Mouse (Mus musculus): ENCODE data around the gene Ranbp9. TPM values are rescaled to one million over a fixed set of nuclear protein-coding genes. Genes with fewer than 3 reads are reported as not detected.

Gene Ranbp9
- polyA plus RNA-seq, 1 experiment from 2014 or later: 3.0 TPM

GRCm38 (mm10) chr13:43398297-43399080, 82.6 kb downstream of the Ranbp9 start, which contains the start of gene Nol7:
Nol7 (plus strand) TSS chr13:43398390.
- Histone ChIP-seq H3K9me3 (ENCODE audit: low read length) (no peaks in the 10 kb centered on the region; the same call in 1 of the 2 replicates), H3K27ac (ENCODE audit: low read depth) (peak within 1 kb of the TSS; percentile 93), H3K4me1 (ENCODE audit: insufficient read depth) (peaks cover 6% of the 10 kb centered on the region), H3K9ac (replicated peaks) (peak within 1 kb of the TSS; percentile 88), H3K27me3 (ENCODE audit: insufficient read depth, low read length) (no peaks in the 10 kb centered on the region), H3K4me3 (ENCODE audit: low read depth, low read length) (peak within 1 kb of the TSS; percentile 79), H3K36me3 (replicated peaks; ENCODE audit: insufficient read depth, low read length) (peaks cover 36% of the 10 kb centered on the region), H3K4me2 (ENCODE audit: low read depth, low read length) (peak within 1 kb of the TSS; percentile 88)
- DNase-seq (peak; percentile 98), ATAC-seq (peak; percentile 98)
- WGBS (ENCODE audit: insufficient replicate concordance): 4% methylated on average over 66 of the region's 72 CpGs
- TF ChIP-seq EP300 (IDR thresholded peaks at IDR 0.05; ENCODE audit: low read depth) (no peak), CTCF (IDR thresholded peaks at IDR 0.05; ENCODE audit: low read depth) (peak; percentile 97)

- Histone ChIP-seq H3K9ac (replicated peaks) (no peak overlapping the region; the same call in 1 of the 2 replicates), H3K4me3 (ENCODE audit: low read depth, low read length) (peak overlapping the region; percentile 79), H3K4me1 (ENCODE audit: insufficient read depth) (peaks cover 6% of the 10 kb centered on the region), H3K4me2 (ENCODE audit: low read depth, low read length) (no peak overlapping the region; the same call in 1 of the 2 replicates), H3K27ac (ENCODE audit: low read depth) (peak overlapping the region; percentile 93; the same call in 1 of the 2 replicates), H3K9me3 (ENCODE audit: low read length) (no peaks in the 10 kb centered on the region; the same call in 1 of the 2 replicates), H3K27me3 (ENCODE audit: insufficient read depth, low read length) (no peaks in the 10 kb centered on the region), H3K36me3 (replicated peaks; ENCODE audit: insufficient read depth, low read length) (peaks cover 29% of the 10 kb centered on the region)
- WGBS (ENCODE audit: insufficient replicate concordance): 55% methylated on average over 13 of the region's 17 CpGs
- ATAC-seq (no peak), DNase-seq (no peak)
- TF ChIP-seq CTCF (IDR thresholded peaks at IDR 0.05; ENCODE audit: low read depth) (no peak), EP300 (IDR thresholded peaks at IDR 0.05; ENCODE audit: low read depth) (no peak)
Observed at GRCm38 (mm10) chr13:43397700-43398296, 83.3 kb downstream of the Ranbp9 start.

- Histone ChIP-seq H3K4me2 (ENCODE audit: low read depth, low read length) (no peak overlapping the region), H3K27ac (ENCODE audit: low read depth) (no peak overlapping the region), H3K36me3 (replicated peaks; ENCODE audit: insufficient read depth, low read length) (no peaks in the 10 kb centered on the region; the same call in 1 of the 2 replicates), H3K4me3 (ENCODE audit: low read depth, low read length) (no peak overlapping the region), H3K9me3 (ENCODE audit: low read length) (0 out of 2 replicates have a peak, but pooled peaks cover 3% of the 10 kb centered on the region), H3K27me3 (ENCODE audit: insufficient read depth, low read length) (no peaks in the 10 kb centered on the region), H3K9ac (replicated peaks) (no peak overlapping the region), H3K4me1 (ENCODE audit: insufficient read depth) (no peaks in the 10 kb centered on the region)
- TF ChIP-seq CTCF (IDR thresholded peaks at IDR 0.05; ENCODE audit: low read depth): no peak
- TF ChIP-seq EP300 (IDR thresholded peaks at IDR 0.05; ENCODE audit: low read depth): no peak
- WGBS (ENCODE audit: insufficient replicate concordance): 87% methylated on average over 10 of the region's 10 CpGs
- DNase-seq: no peak
- no peak for ATAC-seq
Observed at GRCm38 (mm10) chr13:43385321-43385720, 95.8 kb downstream of the Ranbp9 start.

GRCm38 (mm10) chr13:43379989-43380388, 101.1 kb downstream of the Ranbp9 start:
- Histone ChIP-seq H3K4me3 (ENCODE audit: low read depth, low read length) (no peak overlapping the region), H3K4me2 (ENCODE audit: low read depth, low read length) (no peak overlapping the region), H3K9me3 (ENCODE audit: low read length) (no peaks in the 10 kb centered on the region), H3K27ac (ENCODE audit: low read depth) (no peak overlapping the region), H3K9ac (replicated peaks) (no peak overlapping the region), H3K27me3 (ENCODE audit: insufficient read depth, low read length) (no peaks in the 10 kb centered on the region), H3K36me3 (replicated peaks; ENCODE audit: insufficient read depth, low read length) (peaks cover 9% of the 10 kb centered on the region; the same call in 1 of the 2 replicates), H3K4me1 (ENCODE audit: insufficient read depth) (no peaks in the 10 kb centered on the region)
- no peak for TF ChIP-seq CTCF (IDR thresholded peaks at IDR 0.05; ENCODE audit: low read depth)
- ATAC-seq: no peak
- 62% methylated on average over 3 of the region's 3 CpGs for WGBS (ENCODE audit: insufficient replicate concordance)
- no peak for DNase-seq

GRCm38 (mm10) chr13:43374918-43375432, 106.1 kb downstream of the Ranbp9 start:
- no peak overlapping the region for H3K27ac ChIP-seq (ENCODE audit: low read depth)
- ATAC-seq (0 out of 2 replicates have a peak, but pooled peaks have one; percentile 23), DNase-seq (no peak)
- peaks cover 18% of the 10 kb centered on the region for H3K36me3 ChIP-seq (replicated peaks; ENCODE audit: insufficient read depth, low read length)
- WGBS (ENCODE audit: insufficient replicate concordance): 40% methylated on average over 2 of the region's 2 CpGs
- no peak overlapping the region for H3K4me3 ChIP-seq (ENCODE audit: low read depth, low read length)
- H3K4me2 ChIP-seq (ENCODE audit: low read depth, low read length): no peak overlapping the region
- H3K27me3 ChIP-seq (ENCODE audit: insufficient read depth, low read length): no peaks in the 10 kb centered on the region
- H3K4me1 ChIP-seq (ENCODE audit: insufficient read depth): no peaks in the 10 kb centered on the region
- H3K9ac ChIP-seq (replicated peaks): no peak overlapping the region
- no peaks in the 10 kb centered on the region for H3K9me3 ChIP-seq (ENCODE audit: low read length)
- no peak for TF ChIP-seq CTCF (IDR thresholded peaks at IDR 0.05; ENCODE audit: low read depth)
- no peak for TF ChIP-seq EP300 (IDR thresholded peaks at IDR 0.05; ENCODE audit: low read depth)

DNA sequence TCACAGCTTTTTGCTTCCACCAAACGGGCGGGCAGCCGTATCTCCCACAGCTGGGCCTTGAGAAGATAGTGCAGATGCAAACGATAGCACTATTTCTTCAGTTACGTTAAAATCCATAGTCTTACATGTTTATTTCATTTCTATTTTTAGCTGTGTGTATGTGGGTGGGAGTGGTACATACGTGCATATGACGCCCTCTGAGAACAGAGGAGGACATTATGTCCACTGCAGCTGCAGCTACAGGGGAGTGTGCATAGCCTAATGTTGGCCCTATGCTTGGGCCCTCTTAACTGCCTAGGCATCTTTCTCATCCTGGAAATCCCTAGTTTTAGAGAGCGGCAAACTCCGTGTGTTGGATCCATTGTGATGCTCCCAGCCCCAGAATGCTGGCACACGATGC, 106.9 kb downstream of the Ranbp9 start:
- Histone ChIP-seq H3K9me3 (ENCODE audit: low read length) (no peaks in the 10 kb centered on the region), H3K4me1 (ENCODE audit: insufficient read depth) (no peaks in the 10 kb centered on the region), H3K27me3 (ENCODE audit: insufficient read depth, low read length) (no peaks in the 10 kb centered on the region), H3K9ac (replicated peaks) (no peak overlapping the region), H3K36me3 (replicated peaks; ENCODE audit: insufficient read depth, low read length) (peaks cover 18% of the 10 kb centered on the region), H3K4me3 (ENCODE audit: low read depth, low read length) (no peak overlapping the region), H3K27ac (ENCODE audit: low read depth) (no peak overlapping the region), H3K4me2 (ENCODE audit: low read depth, low read length) (no peak overlapping the region)
- WGBS (ENCODE audit: insufficient replicate concordance): 76% methylated on average over 10 of the region's 10 CpGs
- ATAC-seq (no peak), DNase-seq (no peak)
- TF ChIP-seq CTCF (IDR thresholded peaks at IDR 0.05; ENCODE audit: low read depth) (no peak), EP300 (IDR thresholded peaks at IDR 0.05; ENCODE audit: low read depth) (no peak)
